ENCODE assay signal across 8 mouse cellular contexts in genomic region chr13:37434841-37435240, GRCm38 (mm10).
DNase-seq lines count a peak whose midpoint lies in the region; ATAC-seq lines count a peak whose summit lies in the region.

No protein-coding gene starts in this region.

- H3K4me1 ChIP-seq in kidney, embryonic 15.5 days = peaks cover 9% of the 10 kb centered on the region
- H3K4me1 ChIP-seq in embryonic facial prominence, embryonic 12.5 days = 0 out of 2 replicates have a peak, but pooled peaks cover 5% of the 10 kb centered on the region
- H3K4me1 ChIP-seq in hindbrain, embryonic 15.5 days (replicated peaks) = peaks cover 6% of the 10 kb centered on the region; the same call in 1 of the 2 replicates
- H3K4me1 ChIP-seq in midbrain, embryonic 13.5 days (replicated peaks) = peaks cover 6% of the 10 kb centered on the region

- 14% methylated on average over 9 of the region's 9 CpGs for WGBS in kidney, embryonic 15.5 days
- WGBS in embryonic facial prominence, embryonic 12.5 days = 8% methylated on average over 9 of the region's 9 CpGs
- 8% methylated on average over 9 of the region's 9 CpGs for WGBS in hindbrain, embryonic 15.5 days
- 5% methylated on average over 9 of the region's 9 CpGs for WGBS in midbrain, embryonic 13.5 days

- peaks cover 35% of the 10 kb centered on the region for H3K27me3 ChIP-seq in kidney, embryonic 15.5 days
- peaks cover 28% of the 10 kb centered on the region for H3K27me3 ChIP-seq in embryonic facial prominence, embryonic 12.5 days
- H3K27me3 ChIP-seq in hindbrain, embryonic 15.5 days = peaks cover 21% of the 10 kb centered on the region
- H3K27me3 ChIP-seq in midbrain, embryonic 13.5 days = peaks cover 49% of the 10 kb centered on the region

- H3K9ac ChIP-seq in kidney, embryonic 15.5 days = no peak overlapping the region
- peak overlapping the region; percentile 33; the same call in 1 of the 2 replicates for H3K9ac ChIP-seq in embryonic facial prominence, embryonic 12.5 days
- H3K9ac ChIP-seq in hindbrain, embryonic 15.5 days = peak overlapping the region; percentile 42
- H3K9ac ChIP-seq in midbrain, embryonic 13.5 days (replicated peaks) = peak overlapping the region; percentile 63; the same call in 1 of the 2 replicates

- no peaks in the 10 kb centered on the region for H3K9me3 ChIP-seq in kidney, embryonic 15.5 days (replicated peaks)
- 0 out of 2 replicates have a peak, but pooled peaks cover 2% of the 10 kb centered on the region for H3K9me3 ChIP-seq in embryonic facial prominence, embryonic 12.5 days
- no peaks in the 10 kb centered on the region for H3K9me3 ChIP-seq in hindbrain, embryonic 15.5 days
- no peaks in the 10 kb centered on the region for H3K9me3 ChIP-seq in midbrain, embryonic 13.5 days

- no peaks in the 10 kb centered on the region for H3K36me3 ChIP-seq in kidney, embryonic 15.5 days
- H3K36me3 ChIP-seq in embryonic facial prominence, embryonic 12.5 days = no peaks in the 10 kb centered on the region
- no peaks in the 10 kb centered on the region for H3K36me3 ChIP-seq in hindbrain, embryonic 15.5 days
- no peaks in the 10 kb centered on the region for H3K36me3 ChIP-seq in midbrain, embryonic 13.5 days

- no peak for ATAC-seq in kidney, embryonic 15.5 days (replicated peaks; ENCODE audit: low FRiP score)
- ATAC-seq in embryonic facial prominence, embryonic 12.5 days (ENCODE audit: insufficient number of reproducible peaks, insufficient read depth, low FRiP score, low TSS enrichment) = no peak
- no peak for ATAC-seq in hindbrain, embryonic 15.5 days (ENCODE audit: low FRiP score, low read depth)
- no peak for ATAC-seq in midbrain, embryonic 13.5 days
- no peak for ATAC-seq in cerebellum, adult (ENCODE audit: insufficient number of reproducible peaks, low FRiP score, low TSS enrichment)

- H3K4me3 ChIP-seq in kidney, embryonic 15.5 days (replicated peaks) = peak overlapping the region; percentile 48
- H3K4me3 ChIP-seq in embryonic facial prominence, embryonic 12.5 days = peak overlapping the region; percentile 40
- peak overlapping the region; percentile 47 for H3K4me3 ChIP-seq in hindbrain, embryonic 15.5 days
- peak overlapping the region; percentile 52 for H3K4me3 ChIP-seq in midbrain, embryonic 13.5 days (replicated peaks)

- no peak for DNase-seq in kidney, postnatal 36 days
- no peak for DNase-seq in cerebellum, postnatal 4 days (ENCODE audit: low spot score in 2 of 2)
- no peak for DNase-seq in layer of hippocampus, postnatal 36 days

- peak overlapping the region; percentile 87 for H3K4me2 ChIP-seq in kidney, embryonic 15.5 days
- peak overlapping the region; percentile 73 for H3K4me2 ChIP-seq in embryonic facial prominence, embryonic 12.5 days (replicated peaks)
- peak overlapping the region; percentile 76 for H3K4me2 ChIP-seq in hindbrain, embryonic 15.5 days
- peak overlapping the region; percentile 73 for H3K4me2 ChIP-seq in midbrain, embryonic 13.5 days (replicated peaks)

- H3K27ac ChIP-seq in kidney, embryonic 15.5 days = no peak overlapping the region
- no peak overlapping the region for H3K27ac ChIP-seq in embryonic facial prominence, embryonic 12.5 days
- no peak overlapping the region for H3K27ac ChIP-seq in hindbrain, embryonic 15.5 days (replicated peaks)
- H3K27ac ChIP-seq in midbrain, embryonic 13.5 days = no peak overlapping the region
